8 mouse cellular contexts compared by ENCODE assay signal in genomic region chr7:4163571-4164072, GRCm38 (mm10). TPM values are rescaled to one million over a fixed set of nuclear protein-coding genes. Genes with fewer than 3 reads are reported as not detected.
A peak's percentile ranks its signal among the peaks of the same experiment; 100 is the strongest.
DNase-seq lines count a peak whose midpoint lies in the region; ATAC-seq and TF ChIP-seq lines count a peak whose summit lies in the region.

No protein-coding gene starts in this region.

- no peak overlapping the region for H3K27ac ChIP-seq in forebrain, postnatal 0 days (ENCODE audit: low read depth, low read length)
- H3K27ac ChIP-seq in limb, embryonic 10.5 days: peak overlapping the region; percentile 86

- peak; percentile 69 for DNase-seq in urinary bladder, postnatal 14 days (ENCODE audit: low spot score)
- DNase-seq in urinary bladder, postnatal 10 days (ENCODE audit: low spot score): no peak
- no peak for DNase-seq in forebrain, postnatal 0 days
- DNase-seq in limb, embryonic 10.5 days (ENCODE audit: low spot score): peak; percentile 60
- peak; percentile 42 for DNase-seq in neural tube, embryonic 10.5 days (ENCODE audit: extremely low spot score, low spot score)
- no peak for DNase-seq in cerebellum, adult 9-11 months
- no peak for DNase-seq in gastrocnemius, postnatal 14 days
- DNase-seq in layer of hippocampus, postnatal 25 days (ENCODE audit: extremely low spot score in 1 of 2, low spot score in 1 of 2): no peak

- H3K9ac ChIP-seq in forebrain, postnatal 0 days: no peak overlapping the region

- no peak; the same call in 1 of the 2 replicates for ATAC-seq in forebrain, postnatal 0 days

- peak overlapping the region; percentile 23 for H3K4me3 ChIP-seq in forebrain, postnatal 0 days (ENCODE audit: low read depth, low read length)
- peak overlapping the region; percentile 62 for H3K4me3 ChIP-seq in limb, embryonic 10.5 days

- no peaks in the 10 kb centered on the region for H3K27me3 ChIP-seq in forebrain, postnatal 0 days (ENCODE audit: insufficient read depth, low read length)
- no peaks in the 10 kb centered on the region for H3K27me3 ChIP-seq in limb, embryonic 10.5 days (ENCODE audit: low read depth, poor library complexity, severe bottlenecking)

- H3K36me3 ChIP-seq in forebrain, postnatal 0 days (ENCODE audit: insufficient read depth): no peaks in the 10 kb centered on the region
- no peaks in the 10 kb centered on the region for H3K36me3 ChIP-seq in limb, embryonic 10.5 days

- intact Hi-C loops in gastrocnemius, postnatal 14 days (cut with DNase I; ENCODE audit: low total_unique reads): no loop called here

- no peaks in the 10 kb centered on the region for H3K4me1 ChIP-seq in forebrain, postnatal 0 days (ENCODE audit: insufficient read depth)
- H3K4me1 ChIP-seq in limb, embryonic 10.5 days: peaks cover 24% of the 10 kb centered on the region

- WGBS in forebrain, postnatal 0 days: 4% methylated on average over 11 of the region's 11 CpGs
- WGBS in limb, embryonic 10.5 days: 2% methylated on average over 11 of the region's 11 CpGs

- H3K9me3 ChIP-seq in forebrain, postnatal 0 days (ENCODE audit: low read length): no peaks in the 10 kb centered on the region
- no peaks in the 10 kb centered on the region for H3K9me3 ChIP-seq in limb, embryonic 10.5 days (replicated peaks)

- H3K4me2 ChIP-seq in forebrain, postnatal 0 days (ENCODE audit: low read depth): peak overlapping the region; percentile 40

- no peak for TF ChIP-seq CTCF in forebrain, postnatal 0 days (IDR thresholded peaks at IDR 0.05; ENCODE audit: low read depth)

RNA-seq across cellular contexts. Expression of gene Cdc42ep5, which starts 1.0 kb away (rescaled TPM):
- 3.5 and 4.0 TPM in 2 replicates for total RNA-seq in forebrain, postnatal 0 days (2014; rRNA removed)
- polyA plus RNA-seq in forebrain, postnatal 0 days (2015; fragmentation: Nextera tagmentation; extraction: Ambion mirVana): 6.7 and 6.9 TPM in 2 replicates
- polyA plus RNA-seq in limb, embryonic 10.5 days (2016; fragmentation: Nextera tagmentation; extraction: Ambion mirVana): 23.5 and 32.3 TPM in 2 replicates
- 1 to 10 TPM; 6.5 to 6.9 TPM for total RNA-seq in gastrocnemius, postnatal 14 days (2021)
- total RNA-seq in layer of hippocampus, postnatal 25 days (2021): 1 to 10 TPM in 1 of 2 experiments, under 1 TPM in 1; 0.75 to 1.4 TPM

RNA-seq across cellular contexts. Expression of gene Leng9, which starts 13.4 kb away (rescaled TPM):
- 5.1 and 5.5 TPM in 2 replicates for total RNA-seq in forebrain, postnatal 0 days (2014; rRNA removed)
- 4.4 and 4.8 TPM in 2 replicates for polyA plus RNA-seq in forebrain, postnatal 0 days (2015; fragmentation: Nextera tagmentation; extraction: Ambion mirVana)
- 1.2 and 2.0 TPM in 2 replicates for polyA plus RNA-seq in limb, embryonic 10.5 days (2016; fragmentation: Nextera tagmentation; extraction: Ambion mirVana)
- total RNA-seq in gastrocnemius, postnatal 14 days (2021): 1 to 10 TPM; 2.1 to 2.3 TPM
- total RNA-seq in layer of hippocampus, postnatal 25 days (2021): 1 to 10 TPM; 5.3 to 6.0 TPM

RNA-seq across cellular contexts. Expression of gene Leng8, which starts 26.8 kb away (rescaled TPM):
- 124 and 174 TPM in 2 replicates for total RNA-seq in forebrain, postnatal 0 days (2014; rRNA removed)
- polyA plus RNA-seq in forebrain, postnatal 0 days (2015; fragmentation: Nextera tagmentation; extraction: Ambion mirVana): 20.5 and 35.8 TPM in 2 replicates
- polyA plus RNA-seq in limb, embryonic 10.5 days (2016; fragmentation: Nextera tagmentation; extraction: Ambion mirVana): 61.7 and 75.9 TPM in 2 replicates
- total RNA-seq in gastrocnemius, postnatal 14 days (2021): 10 to 100 TPM; 26.9 to 33.9 TPM
- total RNA-seq in layer of hippocampus, postnatal 25 days (2021): 100 to 1,000 TPM; 109 to 181 TPM

RNA-seq across cellular contexts. Expression of gene Ttyh1, which starts 44.4 kb away (rescaled TPM):
- total RNA-seq in forebrain, postnatal 0 days (2014; rRNA removed): 180 and 204 TPM in 2 replicates
- 90.0 and 160 TPM in 2 replicates for polyA plus RNA-seq in forebrain, postnatal 0 days (2015; fragmentation: Nextera tagmentation; extraction: Ambion mirVana)
- polyA plus RNA-seq in limb, embryonic 10.5 days (2016; fragmentation: Nextera tagmentation; extraction: Ambion mirVana): 0.79 and 1.2 TPM in 2 replicates
- 1 to 10 TPM; 2.3 to 5.3 TPM for total RNA-seq in gastrocnemius, postnatal 14 days (2021)
- 100 to 1,000 TPM; 625 to 681 TPM for total RNA-seq in layer of hippocampus, postnatal 25 days (2021)

Comparison
In these comparisons a context has a peak if more than half of its experiments do, and no peak if none do; other contexts are left out.
1. DNase-seq: peak in urinary bladder, postnatal 14 days (single experiment), limb, embryonic 10.5 days (single experiment) and neural tube, embryonic 10.5 days (single experiment); none in urinary bladder, postnatal 10 days (single experiment), forebrain, postnatal 0 days (single experiment), cerebellum, adult 9-11 months (single experiment), gastrocnemius, postnatal 14 days (single experiment) and layer of hippocampus, postnatal 25 days (0 of 2).